Mouse (Mus musculus) embryo, embryonic 10 days (tissue): ENCODE measurements around the gene Polr2b.

Experiments used
- DNase-seq: peaks from one replicate; pipeline ENCODE4 v3.0.0-alpha.2; 2015; ENCODE audit warnings: low spot score

The Polr2b gene

DNA sequence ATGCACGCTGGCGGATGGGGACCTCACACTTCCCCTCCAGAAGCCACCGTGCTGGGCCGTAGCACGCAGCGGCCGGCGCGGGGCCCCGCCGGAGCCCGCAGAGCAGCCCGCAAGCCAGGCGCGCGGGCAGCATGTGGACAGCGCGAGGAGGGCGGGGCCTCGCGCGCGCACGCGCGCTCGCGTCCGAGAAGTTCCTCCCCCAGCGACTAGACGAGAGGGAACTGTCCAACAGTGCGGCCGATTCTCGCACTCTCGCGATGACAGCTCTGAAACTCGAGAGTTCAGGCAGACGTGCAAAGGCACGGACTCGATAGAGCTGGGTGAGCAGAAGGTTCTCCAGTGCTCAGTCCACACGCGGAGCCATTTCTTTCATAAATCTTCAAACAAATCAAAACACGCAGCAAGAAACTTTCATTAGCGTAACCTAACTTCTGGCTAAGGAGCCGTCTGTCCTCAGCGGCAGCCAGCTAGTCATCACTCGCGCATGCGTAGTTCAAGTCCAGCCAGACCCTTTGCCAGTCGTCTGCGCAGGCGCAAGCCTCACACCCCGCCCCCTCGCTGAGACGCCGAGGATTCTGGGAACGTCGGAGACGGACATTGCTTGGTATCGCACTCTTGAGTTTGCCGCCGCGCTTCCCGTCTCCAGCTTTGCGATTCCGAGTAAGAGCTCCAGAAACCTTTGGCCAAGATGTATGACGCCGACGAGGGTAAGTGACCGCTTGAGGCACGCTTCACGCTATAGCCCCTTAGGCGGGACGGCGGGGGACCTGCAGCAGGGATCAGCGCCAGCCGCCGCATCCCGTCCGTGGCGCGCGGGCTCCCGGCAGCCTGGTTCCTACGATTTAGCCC is at the start of gene Polr2b, which contains the start of gene Noa1:
TSS of gene Polr2b (plus strand) at position 224 of the 849 bp plus-strand sequence.
TSS of gene Noa1 (minus strand) at position 161 of the 849 bp plus-strand sequence.
- peak; percentile 99 for DNase-seq

DNA sequence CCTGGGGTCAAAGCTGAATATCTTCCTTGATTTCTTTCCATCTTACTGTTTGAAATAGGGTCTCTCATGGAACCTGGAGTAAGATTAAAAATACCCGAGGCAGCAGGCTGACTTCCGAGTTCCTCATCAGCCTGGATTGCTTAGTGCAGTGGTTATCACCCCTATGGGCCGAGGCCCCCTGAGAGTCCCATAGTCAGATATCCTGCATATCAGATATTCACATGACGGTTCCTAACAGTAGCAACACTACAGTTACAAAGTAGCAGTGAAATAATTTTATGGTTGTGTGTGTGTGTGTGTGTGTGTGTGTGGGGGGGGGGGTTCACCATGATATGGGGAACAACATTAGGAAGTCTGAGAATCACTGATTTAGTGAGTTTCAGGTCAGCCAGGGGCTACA is 48.8 kb upstream of the Polr2b start:
- DNase-seq = no peak

DNA sequence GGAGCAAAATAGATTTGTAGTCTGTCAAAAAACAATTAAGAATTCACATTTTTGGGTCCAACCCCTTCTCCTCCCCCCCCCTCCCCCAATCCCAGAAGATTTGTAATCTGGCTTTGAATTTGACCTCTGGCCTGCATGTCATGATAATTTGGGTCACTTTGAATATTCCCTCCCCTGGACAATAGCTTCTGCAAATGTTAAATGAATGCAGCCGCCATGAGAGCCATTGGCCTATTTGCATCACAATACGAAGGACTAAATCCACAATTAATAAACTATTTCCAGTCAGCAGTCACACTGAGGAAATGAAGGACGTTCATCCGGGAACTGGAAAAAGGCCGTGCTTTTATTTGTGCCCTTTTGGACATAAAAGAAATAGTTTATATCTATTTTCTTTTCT is 47.8 kb upstream of the Polr2b start:
- no peak for DNase-seq

DNA sequence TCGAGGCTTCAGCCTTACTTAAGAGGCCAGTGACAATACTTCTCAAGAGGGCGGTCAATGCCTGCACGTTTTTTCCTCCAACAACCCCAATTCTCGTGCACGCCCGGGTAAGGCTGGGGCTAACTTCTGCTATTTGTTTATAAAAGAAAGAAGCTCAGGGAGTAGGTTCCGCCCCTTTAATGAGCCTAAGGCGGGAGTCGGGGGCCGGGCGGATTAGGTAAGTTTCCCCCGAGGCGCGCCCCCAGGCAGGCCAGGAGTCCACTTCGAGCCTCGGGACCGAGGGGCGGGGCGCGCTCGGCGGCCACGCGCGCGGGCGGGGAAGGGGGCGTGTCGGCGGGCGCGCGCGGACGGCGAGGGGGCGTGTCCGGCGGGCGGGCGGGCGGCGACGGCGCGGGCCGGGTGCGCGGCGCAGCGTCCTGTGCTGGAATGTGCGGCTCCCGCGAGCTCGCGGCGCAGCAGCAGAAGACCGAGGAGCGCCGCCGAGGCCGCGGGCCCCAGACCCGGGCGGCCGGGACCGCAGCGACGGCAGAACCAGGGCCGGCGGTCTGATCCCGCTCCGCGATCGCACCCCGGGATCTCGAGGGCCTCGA is 44.8 kb upstream of the Polr2b start, which contains the start of gene Rest:
TSS of gene Rest (plus strand) at position 411 of the 590 bp plus-strand sequence.
- peak; percentile 81 for DNase-seq

DNA sequence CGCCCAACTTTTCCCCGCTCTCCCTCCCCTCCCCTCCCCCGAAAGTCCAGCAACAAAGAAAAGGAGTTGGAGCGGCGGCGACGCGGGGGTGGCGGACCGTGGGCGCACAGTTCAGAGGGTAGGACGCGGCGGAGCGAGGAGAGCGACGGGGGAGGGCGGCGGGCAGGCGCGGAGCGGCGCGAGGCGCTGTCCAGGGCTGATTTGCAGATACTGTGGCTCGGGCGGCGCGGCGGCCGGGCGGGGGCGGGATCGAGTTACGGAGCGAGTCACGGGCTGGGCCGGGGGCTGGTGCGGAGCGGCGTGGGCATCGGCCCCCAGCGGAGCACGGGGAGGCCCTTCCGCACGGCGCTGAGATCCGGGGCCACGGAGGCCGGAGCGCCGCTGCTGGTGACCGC is 44.3 kb upstream of the Polr2b start:
- DNase-seq = peak; percentile 75

DNA sequence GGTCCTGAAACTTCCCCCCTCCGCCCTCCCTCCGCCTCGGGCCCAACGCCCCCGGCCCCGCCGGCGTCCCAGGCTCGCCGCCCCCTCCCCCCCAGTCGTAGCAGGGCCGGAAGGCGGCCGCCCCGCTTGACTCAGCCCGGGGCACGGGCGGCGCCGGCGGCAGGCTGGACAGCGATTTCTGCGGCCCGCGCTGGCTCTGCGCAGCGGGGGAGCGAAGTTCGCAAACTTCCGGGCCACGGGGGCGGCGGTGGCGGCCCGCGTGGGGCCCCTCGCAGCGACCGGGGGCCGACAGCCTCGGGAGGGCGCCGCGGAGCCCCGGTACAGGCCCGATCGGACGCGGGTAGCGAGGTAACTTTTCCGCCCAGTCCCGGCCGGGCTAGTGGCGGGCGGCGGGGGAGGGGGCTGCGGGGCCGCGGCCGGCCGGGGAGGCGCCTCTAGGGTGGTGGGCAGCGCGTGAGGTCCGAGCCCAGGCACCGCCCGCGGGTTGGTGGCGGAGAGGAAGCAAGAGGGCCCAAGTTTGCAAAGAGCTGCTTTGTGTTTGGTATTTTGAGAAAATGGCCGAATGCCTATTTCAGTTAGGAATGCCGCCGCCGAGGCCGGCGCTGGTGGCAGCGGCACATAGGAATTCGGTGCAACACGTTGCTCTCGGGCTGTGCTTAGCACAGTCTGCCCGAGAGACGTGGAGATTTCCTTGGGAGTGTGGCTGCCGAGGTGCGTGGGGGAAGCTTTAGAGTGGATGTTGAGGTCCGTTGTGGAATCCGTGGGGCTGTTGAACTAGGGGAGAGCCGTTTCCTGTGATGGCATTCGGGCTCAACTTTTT is 43.7 kb upstream of the Polr2b start:
- DNase-seq = peak; percentile 71

DNA sequence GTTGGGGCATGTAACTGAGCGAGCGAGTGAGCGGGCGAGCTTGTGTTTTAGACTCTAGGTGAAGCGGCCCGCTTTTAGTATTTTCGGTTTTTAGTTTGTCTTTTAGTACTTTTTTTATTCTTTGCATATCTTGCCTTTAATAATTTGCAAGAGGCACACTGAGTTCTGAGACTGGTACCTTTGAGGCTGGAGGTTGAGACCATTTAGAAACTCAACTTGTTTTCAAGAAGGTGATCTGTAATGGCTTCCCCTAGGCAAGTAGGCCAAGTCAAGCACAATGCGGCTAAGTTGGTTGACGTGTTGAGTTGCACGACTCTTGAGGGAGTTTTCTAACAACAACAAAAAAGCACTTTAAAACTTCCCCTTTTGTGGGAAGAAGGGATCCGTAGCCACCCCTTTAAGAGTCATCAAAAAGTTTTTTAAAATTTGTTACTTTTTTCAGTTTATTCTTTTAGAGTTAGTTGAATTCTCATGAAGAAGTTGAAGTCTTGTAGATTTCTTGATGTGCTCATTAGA is 43.0 kb upstream of the Polr2b start:
- peak; percentile 67 for DNase-seq

DNA sequence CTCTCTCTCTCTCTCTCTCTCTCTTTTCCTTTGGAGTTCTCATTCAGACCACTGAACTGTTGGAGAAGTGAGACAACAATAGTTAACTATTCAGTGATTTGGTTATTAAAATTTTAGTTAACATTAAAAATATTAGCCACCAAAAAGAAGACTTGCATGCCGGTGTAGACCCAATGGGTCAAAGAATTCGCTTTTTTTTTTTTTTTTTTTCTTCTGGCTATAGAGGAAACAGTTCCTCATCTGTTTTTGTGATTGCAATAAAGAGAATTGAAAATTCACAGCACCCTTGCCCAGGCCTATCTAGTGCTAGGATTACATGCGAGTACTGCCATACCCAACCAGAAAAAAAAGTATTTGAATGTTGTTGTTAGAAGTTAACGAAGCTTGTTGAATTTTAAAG is 42.5 kb upstream of the Polr2b start:
- no peak for DNase-seq

DNA sequence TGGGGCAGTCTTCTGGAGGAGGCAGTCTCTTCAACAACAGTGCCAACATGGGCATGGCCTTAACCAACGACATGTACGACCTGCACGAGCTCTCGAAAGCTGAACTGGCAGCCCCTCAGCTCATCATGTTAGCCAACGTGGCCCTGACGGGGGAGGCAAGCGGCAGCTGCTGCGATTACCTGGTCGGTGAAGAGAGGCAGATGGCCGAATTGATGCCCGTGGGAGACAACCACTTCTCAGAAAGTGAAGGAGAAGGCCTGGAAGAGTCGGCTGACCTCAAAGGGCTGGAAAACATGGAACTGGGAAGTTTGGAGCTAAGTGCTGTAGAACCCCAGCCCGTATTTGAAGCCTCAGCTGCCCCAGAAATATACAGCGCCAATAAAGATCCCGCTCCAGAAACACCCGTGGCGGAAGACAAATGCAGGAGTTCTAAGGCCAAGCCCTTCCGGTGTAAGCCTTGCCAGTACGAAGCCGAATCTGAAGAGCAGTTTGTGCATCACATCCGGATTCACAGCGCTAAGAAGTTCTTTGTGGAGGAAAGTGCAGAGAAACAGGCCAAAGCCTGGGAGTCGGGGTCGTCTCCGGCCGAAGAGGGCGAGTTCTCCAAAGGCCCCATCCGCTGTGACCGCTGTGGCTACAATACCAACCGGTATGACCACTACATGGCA is 41.9 kb upstream of the Polr2b start:
- DNase-seq = no peak

DNA sequence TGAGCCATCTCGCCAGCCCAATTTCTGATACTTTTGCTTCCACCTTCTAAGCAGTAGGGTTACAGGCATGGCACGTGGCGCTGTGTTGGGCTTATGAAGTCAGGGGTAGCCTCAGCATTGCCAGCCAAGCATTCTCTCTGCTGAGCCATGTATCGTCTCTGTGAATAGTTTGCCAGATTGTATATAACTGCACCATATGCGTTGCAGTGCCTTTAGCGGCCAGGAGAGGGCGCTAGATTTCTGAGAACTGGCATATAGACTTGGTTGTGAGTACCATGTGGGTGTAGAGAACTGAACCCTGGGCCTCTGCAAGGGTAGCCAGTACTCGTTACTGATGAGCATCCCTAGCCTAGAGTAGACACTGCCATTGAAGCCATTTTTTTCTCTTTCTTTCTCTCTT is 40.5 kb upstream of the Polr2b start:
- DNase-seq = no peak

DNA sequence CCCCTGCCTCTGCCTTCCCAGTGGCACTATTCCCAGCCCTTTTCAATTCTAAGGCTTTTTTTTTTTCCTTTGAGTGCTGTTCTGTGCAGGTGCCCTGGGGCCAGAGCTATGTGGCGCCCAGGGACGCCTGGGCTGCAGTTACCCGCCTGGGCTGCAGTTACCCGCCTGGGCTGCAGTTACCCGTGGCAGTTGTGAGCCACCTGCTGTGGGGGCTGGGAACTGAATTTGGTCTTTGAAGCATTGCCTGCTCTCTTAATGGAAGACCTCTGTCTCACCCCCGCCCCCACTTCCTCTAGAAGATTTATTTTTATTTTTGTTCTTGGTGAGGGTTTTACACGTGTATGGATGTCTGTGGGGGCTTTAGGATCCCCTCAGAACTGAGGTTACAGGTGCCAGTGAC is 36.8 kb upstream of the Polr2b start:
- no peak for DNase-seq

DNA sequence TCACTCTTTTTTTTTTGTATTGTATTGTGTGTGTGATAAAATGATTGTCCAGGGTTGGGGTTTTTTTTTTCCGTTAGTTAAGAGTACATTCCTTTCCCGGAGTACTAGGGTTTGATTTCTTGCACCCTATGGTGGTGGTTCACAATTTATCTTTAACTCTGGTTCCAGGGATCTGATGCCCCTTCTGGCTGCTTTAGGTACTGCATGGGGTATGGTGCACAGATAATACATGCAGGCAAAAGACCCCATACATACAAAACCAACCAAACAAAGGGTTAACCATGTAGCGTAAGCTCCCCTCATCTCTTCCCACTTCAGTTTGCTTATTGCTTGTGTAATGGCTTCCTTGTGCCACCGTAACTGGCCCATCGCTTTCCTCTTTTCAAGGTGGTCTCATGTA is 34.0 kb upstream of the Polr2b start:
- peak; percentile 63 for DNase-seq

DNA sequence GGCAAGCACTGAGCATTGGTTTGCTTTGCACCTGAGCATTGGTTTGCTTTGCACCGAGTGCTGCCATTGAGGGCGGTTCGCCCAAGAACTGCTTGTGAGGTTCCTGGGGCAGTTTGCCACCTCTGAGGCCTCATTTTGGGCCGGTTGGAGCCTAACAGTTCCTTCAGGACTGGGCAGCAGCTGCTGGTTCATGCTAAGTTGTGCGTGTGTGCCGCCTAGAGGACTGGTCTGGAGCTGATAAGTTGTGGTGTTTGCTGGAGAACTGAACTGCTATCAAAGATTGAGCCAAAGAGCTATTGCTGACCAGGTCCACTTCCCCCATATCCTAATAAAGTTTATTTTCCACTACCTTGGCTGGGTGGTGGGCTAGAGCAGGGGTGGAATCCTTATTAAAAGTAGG is 32.7 kb upstream of the Polr2b start:
- no peak for DNase-seq

DNA sequence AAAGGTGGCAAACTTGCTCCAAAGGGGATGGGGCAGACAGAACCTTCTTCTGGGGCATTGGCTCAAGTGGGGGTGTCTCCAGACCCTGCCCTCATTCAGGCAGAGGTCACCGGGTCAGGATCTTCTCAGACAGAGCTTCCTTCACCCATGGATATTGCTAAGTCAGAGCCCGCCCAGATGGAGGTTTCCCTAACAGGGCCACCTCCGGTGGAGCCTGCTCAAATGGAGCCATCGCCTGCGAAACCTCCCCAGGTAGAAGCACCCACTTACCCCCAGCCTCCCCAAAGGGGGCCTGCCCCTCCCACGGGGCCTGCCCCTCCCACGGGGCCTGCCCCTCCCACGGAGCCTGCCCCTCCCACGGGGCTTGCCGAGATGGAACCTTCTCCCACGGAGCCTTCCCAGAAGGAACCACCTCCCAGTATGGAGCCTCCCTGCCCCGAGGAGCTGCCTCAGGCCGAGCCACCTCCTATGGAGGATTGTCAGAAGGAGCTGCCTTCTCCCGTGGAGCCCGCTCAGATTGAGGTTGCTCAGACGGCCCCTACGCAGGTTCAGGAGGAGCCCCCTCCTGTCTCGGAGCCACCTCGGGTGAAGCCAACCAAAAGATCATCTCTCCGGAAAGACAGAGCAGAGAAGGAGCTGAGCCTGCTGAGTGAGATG is 28.3 kb upstream of the Polr2b start:
- DNase-seq = no peak

DNA sequence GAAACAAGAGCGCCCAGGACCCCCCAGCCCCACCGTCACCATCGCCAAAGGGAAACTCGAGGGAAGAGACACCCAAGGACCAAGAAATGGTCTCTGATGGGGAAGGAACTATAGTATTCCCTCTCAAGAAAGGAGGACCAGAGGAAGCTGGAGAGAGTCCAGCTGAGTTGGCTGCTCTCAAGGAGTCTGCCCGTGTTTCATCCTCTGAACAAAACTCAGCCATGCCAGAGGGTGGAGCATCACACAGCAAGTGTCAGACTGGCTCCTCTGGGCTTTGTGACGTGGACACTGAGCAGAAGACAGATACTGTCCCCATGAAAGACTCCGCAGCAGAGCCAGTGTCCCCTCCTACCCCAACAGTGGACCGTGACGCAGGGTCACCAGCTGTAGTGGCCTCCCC is 27.7 kb upstream of the Polr2b start:
- no peak for DNase-seq

DNA sequence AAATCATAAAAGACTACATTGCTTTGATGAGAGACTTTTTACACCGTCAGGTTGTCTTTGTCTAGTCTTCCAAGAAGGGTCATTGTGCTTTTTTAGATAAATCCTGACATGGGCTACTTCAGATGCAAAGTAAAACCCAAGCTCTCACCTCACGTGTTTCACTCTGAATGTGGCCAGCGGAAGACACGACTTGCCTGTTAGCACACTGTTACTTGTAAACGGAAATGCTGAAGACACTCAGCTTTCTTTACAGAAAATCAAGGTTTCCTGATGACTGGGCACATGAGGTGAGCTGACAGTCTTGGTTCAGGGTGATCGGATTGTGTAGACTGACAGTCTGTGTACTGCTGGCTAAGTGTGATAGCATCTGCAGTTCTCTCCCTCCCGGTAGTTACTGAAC is 24.3 kb upstream of the Polr2b start:
- DNase-seq = no peak

DNA sequence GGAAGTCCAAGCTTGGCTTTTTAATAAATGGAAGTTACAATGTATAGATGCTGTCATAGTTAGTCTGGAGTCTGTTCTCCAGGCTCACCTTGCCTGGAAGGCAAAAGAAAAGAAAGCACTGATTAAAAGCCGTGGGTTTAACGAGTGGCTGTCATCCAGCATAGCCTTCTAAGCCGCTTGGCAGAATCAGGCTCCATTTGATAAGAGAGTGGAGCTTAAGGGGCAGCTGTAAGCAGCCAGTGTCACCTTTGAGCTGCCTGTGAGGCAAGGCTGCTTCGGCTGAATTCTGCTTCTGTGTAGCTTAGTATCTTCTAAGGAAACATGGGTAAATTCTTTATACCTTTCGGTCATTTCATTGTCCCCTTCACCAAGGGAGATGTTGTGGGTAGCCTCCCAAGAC is 23.0 kb upstream of the Polr2b start:
- no peak for DNase-seq

DNA sequence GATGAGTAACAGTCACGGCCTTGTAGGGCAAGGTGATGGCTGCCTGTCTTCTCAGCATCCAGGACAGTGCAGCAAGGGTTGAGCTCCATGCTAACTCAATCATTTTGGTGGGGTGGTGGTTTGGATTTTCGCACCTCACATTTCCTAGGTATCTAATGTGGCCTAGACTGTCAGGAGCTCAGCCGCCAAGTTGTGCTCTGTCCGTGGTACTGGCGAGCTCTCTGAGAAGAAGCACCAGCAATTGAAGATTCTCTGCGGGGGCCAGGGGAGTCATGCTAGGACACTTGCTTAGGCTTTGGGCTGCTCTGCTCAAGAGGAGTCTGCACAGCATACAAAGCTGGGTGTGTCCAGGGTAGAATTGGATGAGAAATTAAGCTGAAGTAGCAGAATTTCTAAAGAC is 22.0 kb upstream of the Polr2b start:
- DNase-seq = no peak

DNA sequence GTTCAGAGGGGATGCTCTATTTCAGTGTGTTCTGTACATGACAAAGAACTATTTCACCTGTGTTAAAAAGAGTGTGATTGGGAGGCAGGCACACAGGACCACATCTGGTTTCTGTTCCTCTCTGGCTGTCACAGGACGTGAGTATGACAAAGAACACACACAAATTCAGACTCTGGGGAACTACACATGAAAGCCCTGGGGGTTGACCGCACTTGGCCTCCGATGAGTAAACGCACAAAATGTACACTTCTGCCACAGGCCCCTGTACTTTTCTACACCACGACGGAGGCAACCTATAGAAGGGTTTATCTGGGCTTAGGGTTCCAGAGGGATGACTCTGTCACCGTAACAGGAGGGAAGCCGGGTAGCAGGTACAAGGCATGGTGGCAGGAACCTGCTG is 20.3 kb upstream of the Polr2b start:
- no peak for DNase-seq

DNA sequence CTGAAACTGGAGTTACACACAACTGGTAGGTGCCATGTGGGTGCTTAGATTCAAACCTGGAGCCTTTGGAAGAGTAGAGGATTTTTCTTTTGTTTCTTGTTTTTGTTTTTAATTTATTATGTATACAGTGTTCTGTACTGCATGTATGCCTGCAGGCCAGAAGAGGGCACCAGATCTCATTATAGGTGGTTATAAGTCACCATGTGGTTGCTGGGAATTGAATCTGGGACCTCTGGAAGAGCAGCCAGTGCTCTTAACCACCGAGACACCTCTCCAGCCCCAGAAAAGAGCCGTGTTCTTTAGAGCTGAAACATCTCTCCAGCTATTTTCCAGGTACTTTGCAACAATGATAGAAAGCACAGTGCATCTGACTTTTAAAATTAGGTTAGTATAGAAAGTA is 19.3 kb upstream of the Polr2b start:
- no peak for DNase-seq

DNA sequence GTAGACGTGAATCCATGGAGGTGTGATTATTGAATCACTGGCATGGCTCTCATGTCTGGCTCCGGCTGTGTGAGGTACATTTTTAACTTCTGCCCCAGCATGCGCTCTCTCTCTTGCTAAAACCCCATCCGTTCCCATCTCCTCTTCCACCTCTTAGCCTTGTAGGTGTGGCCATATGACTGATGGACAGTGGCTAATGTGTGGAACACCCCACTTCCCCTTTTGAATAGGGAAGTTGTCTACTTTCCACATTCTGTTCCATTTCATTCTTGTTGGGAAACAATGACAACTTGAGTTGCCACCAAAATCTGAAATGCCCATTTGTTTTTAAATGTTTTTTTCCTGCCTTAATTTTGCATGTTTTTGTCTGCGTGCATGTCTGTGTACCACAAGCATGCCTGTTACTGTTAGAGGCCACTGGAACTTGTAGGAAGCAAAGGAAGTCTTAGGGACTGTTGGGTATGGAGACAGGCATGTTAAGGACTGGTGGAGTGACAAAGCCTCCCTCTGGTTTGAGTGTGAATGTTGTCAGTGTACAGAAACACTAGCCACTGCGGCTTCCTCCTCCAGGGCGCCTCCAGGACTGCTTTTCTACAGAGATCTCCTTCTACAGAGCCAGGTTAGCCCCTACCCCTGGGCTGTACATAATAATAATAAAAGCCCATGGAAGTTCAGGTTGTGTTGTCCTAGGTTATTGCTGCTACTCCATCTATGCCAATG is 17.0 kb upstream of the Polr2b start:
- DNase-seq = no peak
